Mouse (Mus musculus) megakaryocyte, adult 5-6 weeks (primary cell): ENCODE measurements at regions not wholly inside any gene's neighbourhood (a gene's known extent, or its start where the extent isn't known, plus 50 kb on each side); places are given as distances from the start of the nearest gene placed in this dataset.

ENCODE experiments used
- ATAC-seq: 2 replicates; pipeline ENCODE4 v1.8.0; 2016; ENCODE audit warnings: mild to moderate bottlenecking, inconsistent platforms; ENCODE audit not compliant: poor library complexity, severe bottlenecking

DNA sequence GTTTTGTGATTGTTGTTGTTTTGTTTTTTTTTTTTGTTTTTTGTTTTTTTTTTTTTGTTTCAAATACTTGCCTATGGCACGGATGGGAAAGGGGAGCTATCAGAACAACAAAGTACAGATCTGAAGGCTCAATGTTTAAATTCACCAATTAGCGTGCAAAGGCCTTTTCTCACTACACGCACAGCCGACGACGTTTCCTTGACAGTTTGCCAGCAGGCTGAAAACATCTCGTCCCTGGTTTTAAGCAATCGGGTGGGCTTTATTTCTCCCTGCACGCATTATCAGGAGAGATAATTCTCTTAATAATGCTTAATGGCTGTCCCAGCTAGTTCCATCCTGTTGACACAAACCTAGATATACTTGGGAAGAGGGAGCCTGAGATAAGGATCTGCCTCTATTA is 79.6 kb downstream of the Diras2 start:
- ATAC-seq, result no peak

DNA sequence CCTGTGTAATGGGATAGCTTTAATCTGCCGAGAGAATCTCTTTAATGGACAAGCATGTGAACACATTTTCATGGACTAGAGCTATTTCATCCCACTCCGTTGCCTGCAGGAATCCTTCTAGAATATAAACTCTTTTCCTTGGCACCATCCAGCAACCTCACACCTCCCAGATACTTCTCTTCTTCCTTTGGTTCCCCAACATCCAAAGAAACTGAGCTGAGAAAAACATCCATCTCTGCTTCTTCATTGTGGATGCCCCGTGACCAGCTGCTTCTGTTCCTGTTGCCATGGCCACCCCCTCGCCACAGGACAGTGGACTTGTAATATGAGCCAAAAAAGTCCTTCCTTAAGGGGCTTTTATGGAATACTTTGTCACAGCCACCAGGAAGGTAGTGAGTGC is 78.8 kb downstream of the Diras2 start:
- ATAC-seq, result no peak
